Mouse (Mus musculus): Measurements from ENCODE around the gene Eva1a. TPM values are rescaled to one million over a fixed set of nuclear protein-coding genes. Genes with fewer than 3 reads are reported as not detected.

Gene Eva1a
- polyA plus RNA-seq, 1 experiment from 2014 or later: 18.7 TPM

GRCm38 (mm10) chr6:82054854-82055253, 14.0 kb downstream of the Eva1a start:
- H3K27me3 ChIP-seq (replicated peaks; ENCODE audit: control insufficient read depth, insufficient read depth, low read length): no peaks in the 10 kb centered on the region
- no peak overlapping the region for H3K9ac ChIP-seq (ENCODE audit: low read depth, low read length)
- ATAC-seq: no peak
- WGBS: 76% methylated on average over 7 of the region's 7 CpGs
- 0 out of 2 replicates have a peak, but pooled peaks cover 4% of the 10 kb centered on the region for H3K4me1 ChIP-seq (replicated peaks; ENCODE audit: control insufficient read depth, insufficient read depth, low read length)
- H3K27ac ChIP-seq (ENCODE audit: low read depth, low read length): no peak overlapping the region
- TF ChIP-seq CTCF (IDR thresholded peaks at IDR 0.05; ENCODE audit: low read depth): peak; percentile 66
- H3K9me3 ChIP-seq (ENCODE audit: control insufficient read depth): no peaks in the 10 kb centered on the region
- no peak overlapping the region for H3K4me2 ChIP-seq (replicated peaks; ENCODE audit: low read depth)
- no peak overlapping the region for H3K4me3 ChIP-seq (ENCODE audit: low read depth, low read length)
- H3K36me3 ChIP-seq (ENCODE audit: control insufficient read depth, insufficient read depth): no peaks in the 10 kb centered on the region; the same call in 1 of the 2 replicates

GRCm38 (mm10) chr6:82059896-82060295, 19.1 kb downstream of the Eva1a start:
- Histone ChIP-seq H3K4me1 (replicated peaks; ENCODE audit: control insufficient read depth, insufficient read depth, low read length) (no peaks in the 10 kb centered on the region), H3K27ac (ENCODE audit: low read depth, low read length) (no peak overlapping the region), H3K27me3 (replicated peaks; ENCODE audit: control insufficient read depth, insufficient read depth, low read length) (no peaks in the 10 kb centered on the region), H3K36me3 (ENCODE audit: control insufficient read depth, insufficient read depth) (no peaks in the 10 kb centered on the region; the same call in 1 of the 2 replicates), H3K4me3 (ENCODE audit: low read depth, low read length) (no peak overlapping the region), H3K4me2 (replicated peaks; ENCODE audit: low read depth) (no peak overlapping the region), H3K9me3 (ENCODE audit: control insufficient read depth) (no peaks in the 10 kb centered on the region), H3K9ac (ENCODE audit: low read depth, low read length) (no peak overlapping the region)
- WGBS: 70% methylated on average over 7 of the region's 7 CpGs
- no peak for ATAC-seq
- no peak for TF ChIP-seq CTCF (IDR thresholded peaks at IDR 0.05; ENCODE audit: low read depth)

GRCm38 (mm10) chr6:82065230-82065629, 24.4 kb downstream of the Eva1a start:
- no peak overlapping the region for H3K4me3 ChIP-seq (ENCODE audit: low read depth, low read length)
- H3K4me2 ChIP-seq (replicated peaks; ENCODE audit: low read depth): no peak overlapping the region
- H3K9ac ChIP-seq (ENCODE audit: low read depth, low read length): no peak overlapping the region
- H3K27ac ChIP-seq (ENCODE audit: low read depth, low read length): no peak overlapping the region
- H3K36me3 ChIP-seq (ENCODE audit: control insufficient read depth, insufficient read depth): 0 out of 2 replicates have a peak, but pooled peaks cover 3% of the 10 kb centered on the region
- no peaks in the 10 kb centered on the region for H3K9me3 ChIP-seq (ENCODE audit: control insufficient read depth)
- TF ChIP-seq CTCF (IDR thresholded peaks at IDR 0.05; ENCODE audit: low read depth): no peak
- 71% methylated on average over 5 of the region's 5 CpGs for WGBS
- H3K27me3 ChIP-seq (replicated peaks; ENCODE audit: control insufficient read depth, insufficient read depth, low read length): no peaks in the 10 kb centered on the region
- ATAC-seq: no peak
- H3K4me1 ChIP-seq (replicated peaks; ENCODE audit: control insufficient read depth, insufficient read depth, low read length): no peaks in the 10 kb centered on the region

GRCm38 (mm10) chr6:82066515-82067081, 25.8 kb downstream of the Eva1a start:
- 85% methylated on average over 8 of the region's 8 CpGs for WGBS
- H3K9me3 ChIP-seq (ENCODE audit: control insufficient read depth): no peaks in the 10 kb centered on the region
- no peak for TF ChIP-seq CTCF (IDR thresholded peaks at IDR 0.05; ENCODE audit: low read depth)
- no peak overlapping the region for H3K4me2 ChIP-seq (replicated peaks; ENCODE audit: low read depth)
- no peaks in the 10 kb centered on the region for H3K27me3 ChIP-seq (replicated peaks; ENCODE audit: control insufficient read depth, insufficient read depth, low read length)
- no peak overlapping the region for H3K4me3 ChIP-seq (ENCODE audit: low read depth, low read length)
- no peaks in the 10 kb centered on the region for H3K4me1 ChIP-seq (replicated peaks; ENCODE audit: control insufficient read depth, insufficient read depth, low read length)
- no peak for ATAC-seq
- H3K27ac ChIP-seq (ENCODE audit: low read depth, low read length): no peak overlapping the region
- 0 out of 2 replicates have a peak, but pooled peaks cover 9% of the 10 kb centered on the region for H3K36me3 ChIP-seq (ENCODE audit: control insufficient read depth, insufficient read depth)
- no peak overlapping the region for H3K9ac ChIP-seq (ENCODE audit: low read depth, low read length)

- no peak for ATAC-seq
- Histone ChIP-seq H3K4me3 (ENCODE audit: low read depth, low read length) (no peak overlapping the region), H3K4me1 (replicated peaks; ENCODE audit: control insufficient read depth, insufficient read depth, low read length) (no peaks in the 10 kb centered on the region), H3K9me3 (ENCODE audit: control insufficient read depth) (no peaks in the 10 kb centered on the region), H3K27ac (ENCODE audit: low read depth, low read length) (no peak overlapping the region), H3K9ac (ENCODE audit: low read depth, low read length) (no peak overlapping the region), H3K36me3 (ENCODE audit: control insufficient read depth, insufficient read depth) (peaks cover 26% of the 10 kb centered on the region; the same call in 1 of the 2 replicates), H3K27me3 (replicated peaks; ENCODE audit: control insufficient read depth, insufficient read depth, low read length) (no peaks in the 10 kb centered on the region), H3K4me2 (replicated peaks; ENCODE audit: low read depth) (no peak overlapping the region)
- WGBS: 82% methylated on average over 6 of the region's 6 CpGs
- TF ChIP-seq CTCF (IDR thresholded peaks at IDR 0.05; ENCODE audit: low read depth): no peak
These were observed 29.6 kb downstream of the Eva1a start for GRCm38 (mm10) chr6:82070459-82070858.

- peak; percentile 19; the same call in 1 of the 2 replicates for ATAC-seq
These were observed 32.2 kb downstream of the Eva1a start for GRCm38 (mm10) chr6:82073011-82073410.

More at GRCm38 (mm10) chr6:82073011-82073410, 32.2 kb downstream of the Eva1a start:
- Histone ChIP-seq H3K4me1 (replicated peaks; ENCODE audit: control insufficient read depth, insufficient read depth, low read length) (no peaks in the 10 kb centered on the region), H3K27me3 (replicated peaks; ENCODE audit: control insufficient read depth, insufficient read depth, low read length) (no peaks in the 10 kb centered on the region), H3K36me3 (ENCODE audit: control insufficient read depth, insufficient read depth) (peaks cover 23% of the 10 kb centered on the region; the same call in 1 of the 2 replicates), H3K9ac (ENCODE audit: low read depth, low read length) (no peak overlapping the region), H3K27ac (ENCODE audit: low read depth, low read length) (no peak overlapping the region), H3K4me2 (replicated peaks; ENCODE audit: low read depth) (no peak overlapping the region), H3K9me3 (ENCODE audit: control insufficient read depth) (no peaks in the 10 kb centered on the region), H3K4me3 (ENCODE audit: low read depth, low read length) (no peak overlapping the region)
- 55% methylated on average over 2 of the region's 2 CpGs for WGBS
- TF ChIP-seq CTCF (IDR thresholded peaks at IDR 0.05; ENCODE audit: low read depth): no peak
